Mouse (Mus musculus): ENCODE data around the gene Hoxd12. TPM values are rescaled to one million over a fixed set of nuclear protein-coding genes. Genes with fewer than 3 reads are reported as not detected.

Hoxd12 gene
- polyA plus RNA-seq, 1 experiment from 2014 or later, result 1.1 TPM

GRCm38 (mm10) chr2:74702820-74703219, 28.0 kb downstream of the Hoxd12 start:
- Histone ChIP-seq H3K4me3 (replicated peaks) (no peak overlapping the region), H3K4me1 (replicated peaks) (peaks cover 18% of the 10 kb centered on the region), H3K27me3 (replicated peaks) (peaks cover 80% of the 10 kb centered on the region), H3K9me3 (no peaks in the 10 kb centered on the region), H3K27ac (no peak overlapping the region), H3K4me2 (replicated peaks) (no peak overlapping the region), H3K9ac (no peak overlapping the region), H3K36me3 (no peaks in the 10 kb centered on the region)
- WGBS, result 36% methylated on average over 6 of the region's 6 CpGs
- ATAC-seq, result no peak

- no peaks in the 10 kb centered on the region for H3K36me3 ChIP-seq
- no peak for ATAC-seq
- H3K27me3 ChIP-seq (replicated peaks), result peaks cover 78% of the 10 kb centered on the region
- H3K9ac ChIP-seq, result no peak overlapping the region
- H3K4me3 ChIP-seq (replicated peaks), result no peak overlapping the region
- H3K9me3 ChIP-seq, result no peaks in the 10 kb centered on the region
- 0 out of 2 replicates have a peak overlapping the region, but pooled peaks have one; percentile 88 for H3K4me2 ChIP-seq (replicated peaks)
- 28% methylated on average over 10 of the region's 10 CpGs for WGBS
- H3K27ac ChIP-seq, result no peak overlapping the region
- peaks cover 13% of the 10 kb centered on the region for H3K4me1 ChIP-seq (replicated peaks)
These were observed 28.5 kb downstream of the Hoxd12 start for GRCm38 (mm10) chr2:74703317-74703716.

- WGBS, result 12% methylated on average over 26 of the region's 26 CpGs
- peak overlapping the region; percentile 63 for H3K4me3 ChIP-seq (replicated peaks)
- no peak for ATAC-seq
- H3K9ac ChIP-seq, result no peak overlapping the region
- 0 out of 2 replicates have a peak overlapping the region, but pooled peaks have one; percentile 40 for H3K27ac ChIP-seq
- H3K27me3 ChIP-seq (replicated peaks), result peaks cover 78% of the 10 kb centered on the region
- H3K36me3 ChIP-seq, result no peaks in the 10 kb centered on the region
- no peaks in the 10 kb centered on the region for H3K9me3 ChIP-seq
- peak overlapping the region; percentile 88 for H3K4me2 ChIP-seq (replicated peaks)
- peaks cover 9% of the 10 kb centered on the region for H3K4me1 ChIP-seq (replicated peaks)
These were observed 29.0 kb downstream of the Hoxd12 start for GRCm38 (mm10) chr2:74703720-74704392.

GRCm38 (mm10) chr2:74704393-74704998, 29.7 kb downstream of the Hoxd12 start, which contains the start of gene Hoxd8:
TSS of gene Hoxd8 (plus strand) at chr2:74704615.
- Histone ChIP-seq H3K27me3 (replicated peaks) (peaks cover 78% of the 10 kb centered on the region), H3K27ac (peak within 1 kb of the TSS; percentile 86), H3K4me2 (replicated peaks) (peak within 1 kb of the TSS; percentile 88), H3K9me3 (no peaks in the 10 kb centered on the region), H3K36me3 (no peaks in the 10 kb centered on the region), H3K9ac (peak within 1 kb of the TSS; percentile 58), H3K4me3 (replicated peaks) (peak within 1 kb of the TSS; percentile 63), H3K4me1 (replicated peaks) (peaks cover 9% of the 10 kb centered on the region)
- WGBS, result under 1% methylated on average over 47 of the region's 52 CpGs
- ATAC-seq, result peak; percentile 42

- ATAC-seq, result peak; percentile 39; the same call in 1 of the 2 replicates
- Histone ChIP-seq H3K27me3 (replicated peaks) (peaks cover 78% of the 10 kb centered on the region), H3K4me1 (replicated peaks) (peaks cover 9% of the 10 kb centered on the region), H3K9ac (peak overlapping the region; percentile 58), H3K4me3 (replicated peaks) (peak overlapping the region; percentile 63), H3K4me2 (replicated peaks) (peak overlapping the region; percentile 88), H3K27ac (peak overlapping the region; percentile 86), H3K36me3 (no peaks in the 10 kb centered on the region), H3K9me3 (no peaks in the 10 kb centered on the region)
- WGBS, result under 1% methylated on average over 49 of the region's 66 CpGs
These were observed 30.2 kb downstream of the Hoxd12 start for GRCm38 (mm10) chr2:74704999-74705466.

GRCm38 (mm10) chr2:74705467-74706089, 30.8 kb downstream of the Hoxd12 start:
- H3K4me1 ChIP-seq (replicated peaks), result peaks cover 9% of the 10 kb centered on the region
- peak overlapping the region; percentile 63 for H3K4me3 ChIP-seq (replicated peaks)
- no peaks in the 10 kb centered on the region for H3K36me3 ChIP-seq
- H3K27me3 ChIP-seq (replicated peaks), result peaks cover 76% of the 10 kb centered on the region
- ATAC-seq, result peak; percentile 65
- no peaks in the 10 kb centered on the region for H3K9me3 ChIP-seq
- H3K4me2 ChIP-seq (replicated peaks), result peak overlapping the region; percentile 88
- under 1% methylated on average over 76 of the region's 85 CpGs for WGBS
- H3K9ac ChIP-seq, result peak overlapping the region; percentile 58
- peak overlapping the region; percentile 86 for H3K27ac ChIP-seq

GRCm38 (mm10) chr2:74706393-74706960, 31.7 kb downstream of the Hoxd12 start:
- no peak overlapping the region for H3K9ac ChIP-seq
- H3K9me3 ChIP-seq, result no peaks in the 10 kb centered on the region
- 8% methylated on average over 13 of the region's 13 CpGs for WGBS
- peak overlapping the region; percentile 88; the same call in 1 of the 2 replicates for H3K4me2 ChIP-seq (replicated peaks)
- H3K4me1 ChIP-seq (replicated peaks), result peaks cover 9% of the 10 kb centered on the region
- peak overlapping the region; percentile 63 for H3K4me3 ChIP-seq (replicated peaks)
- H3K27me3 ChIP-seq (replicated peaks), result peaks cover 67% of the 10 kb centered on the region
- no peaks in the 10 kb centered on the region for H3K36me3 ChIP-seq
- H3K27ac ChIP-seq, result no peak overlapping the region
- ATAC-seq, result no peak

GRCm38 (mm10) chr2:74707599-74707998, 32.8 kb downstream of the Hoxd12 start:
- Histone ChIP-seq H3K4me2 (replicated peaks) (peak overlapping the region; percentile 30; the same call in 1 of the 2 replicates), H3K4me3 (replicated peaks) (no peak overlapping the region; the same call in 1 of the 2 replicates), H3K27ac (no peak overlapping the region), H3K36me3 (no peaks in the 10 kb centered on the region), H3K4me1 (replicated peaks) (peaks cover 9% of the 10 kb centered on the region), H3K9me3 (no peaks in the 10 kb centered on the region), H3K9ac (no peak overlapping the region), H3K27me3 (replicated peaks) (peaks cover 70% of the 10 kb centered on the region)
- ATAC-seq, result no peak
- 32% methylated on average over 7 of the region's 7 CpGs for WGBS

- no peaks in the 10 kb centered on the region for H3K36me3 ChIP-seq
- no peak overlapping the region for H3K4me2 ChIP-seq (replicated peaks)
- no peak overlapping the region for H3K9ac ChIP-seq
- 32% methylated on average over 4 of the region's 4 CpGs for WGBS
- no peak overlapping the region for H3K27ac ChIP-seq
- ATAC-seq, result no peak
- peaks cover 9% of the 10 kb centered on the region for H3K4me1 ChIP-seq (replicated peaks)
- H3K27me3 ChIP-seq (replicated peaks), result peaks cover 69% of the 10 kb centered on the region
- H3K9me3 ChIP-seq, result no peaks in the 10 kb centered on the region
- H3K4me3 ChIP-seq (replicated peaks), result no peak overlapping the region
These were observed 33.9 kb downstream of the Hoxd12 start for GRCm38 (mm10) chr2:74708676-74709075.

GRCm38 (mm10) chr2:74709465-74710419, 34.9 kb downstream of the Hoxd12 start:
- Histone ChIP-seq H3K4me1 (replicated peaks) (peaks cover 4% of the 10 kb centered on the region; the same call in 1 of the 2 replicates), H3K9ac (no peak overlapping the region), H3K4me2 (replicated peaks) (no peak overlapping the region), H3K27ac (no peak overlapping the region), H3K4me3 (replicated peaks) (no peak overlapping the region), H3K36me3 (no peaks in the 10 kb centered on the region), H3K9me3 (no peaks in the 10 kb centered on the region), H3K27me3 (replicated peaks) (peaks cover 60% of the 10 kb centered on the region)
- WGBS, result 29% methylated on average over 5 of the region's 5 CpGs
- no peak for ATAC-seq

GRCm38 (mm10) chr2:74710929-74711543, 36.2 kb downstream of the Hoxd12 start:
- Histone ChIP-seq H3K4me2 (replicated peaks) (peak overlapping the region; percentile 73), H3K27me3 (replicated peaks) (peaks cover 53% of the 10 kb centered on the region), H3K4me1 (replicated peaks) (no peaks in the 10 kb centered on the region; the same call in 1 of the 2 replicates), H3K36me3 (no peaks in the 10 kb centered on the region), H3K27ac (0 out of 2 replicates have a peak overlapping the region, but pooled peaks have one; percentile 9), H3K4me3 (replicated peaks) (peak overlapping the region; percentile 48), H3K9ac (no peak overlapping the region), H3K9me3 (no peaks in the 10 kb centered on the region)
- ATAC-seq, result no peak
- 4% methylated on average over 16 of the region's 16 CpGs for WGBS
